Mouse (Mus musculus) testis, postnatal 10 days (tissue): ENCODE measurements around the gene Dlg2.

Experiments
- DNase-seq: peaks from one replicate; pipeline ENCODE4 v3.0.0; 2021; ENCODE audit warnings: low spot score

Gene Dlg2

DNA sequence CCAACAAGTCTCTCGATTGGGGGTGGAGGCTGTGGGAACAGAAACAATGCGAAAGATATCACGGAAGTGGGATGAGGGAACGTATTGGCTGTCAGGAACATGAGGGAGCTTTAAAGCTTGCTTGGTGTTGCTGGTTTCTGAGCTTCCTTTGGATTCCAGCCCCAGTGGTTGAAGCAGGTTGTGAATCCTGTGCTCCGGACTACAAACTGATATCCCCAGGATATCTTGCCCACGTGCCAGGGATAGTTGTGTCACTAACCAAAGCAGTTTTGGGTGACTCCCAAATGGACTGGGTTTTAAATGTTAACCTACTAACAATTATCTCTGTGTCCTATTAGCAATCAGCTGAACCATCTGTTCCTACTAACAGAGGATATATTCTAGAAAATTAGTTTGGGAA lies 1099.7 kb downstream of the Dlg2 start:
- no peak for DNase-seq

DNA sequence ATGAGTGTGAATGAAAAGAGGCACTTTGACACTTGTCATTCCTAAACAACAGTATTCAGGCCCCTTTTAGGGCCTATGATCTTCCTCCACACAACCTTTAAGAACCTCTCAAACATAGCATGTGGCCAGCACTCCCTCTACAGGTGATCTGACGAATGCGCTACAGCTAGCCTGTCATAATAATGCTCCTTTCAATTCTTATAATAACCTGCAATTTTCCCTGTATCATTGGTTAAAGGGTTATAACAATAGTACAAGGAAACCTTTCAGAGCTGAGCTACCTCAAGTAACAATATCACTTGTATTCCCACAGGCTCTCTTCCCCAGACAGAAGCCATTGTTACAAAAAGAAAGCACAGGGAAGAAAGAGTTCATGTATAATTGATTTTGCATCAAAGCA lies 1105.7 kb downstream of the Dlg2 start:
- no peak for DNase-seq

DNA sequence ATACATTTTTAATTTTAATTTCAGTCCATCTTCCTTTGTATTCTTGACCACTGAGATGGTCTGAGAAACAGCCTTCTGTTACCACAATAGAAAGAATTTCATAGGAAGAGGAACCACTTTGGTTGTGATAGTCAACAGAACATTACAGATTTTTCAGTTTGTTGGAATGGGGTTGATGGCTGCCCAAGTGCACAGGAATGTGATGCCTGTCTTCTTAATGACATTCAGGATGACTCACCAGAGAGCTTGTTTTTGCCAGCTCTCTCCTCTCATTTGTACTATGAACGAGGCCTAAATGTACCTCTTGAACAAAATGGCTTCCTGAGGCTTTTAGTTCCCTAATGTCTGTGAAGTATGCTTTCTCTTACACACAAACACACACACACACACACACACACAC lies 1107.1 kb downstream of the Dlg2 start:
- DNase-seq: no peak

GRCm38 (mm10) chr7:91591261-91592170 lies 1115.0 kb downstream of the Dlg2 start:
- no peak for DNase-seq

- DNase-seq: no peak
These were observed 1122.1 kb downstream of the Dlg2 start for GRCm38 (mm10) chr7:91598549-91598948.

GRCm38 (mm10) chr7:91601307-91601706 lies 1124.8 kb downstream of the Dlg2 start:
- DNase-seq: no peak

DNA sequence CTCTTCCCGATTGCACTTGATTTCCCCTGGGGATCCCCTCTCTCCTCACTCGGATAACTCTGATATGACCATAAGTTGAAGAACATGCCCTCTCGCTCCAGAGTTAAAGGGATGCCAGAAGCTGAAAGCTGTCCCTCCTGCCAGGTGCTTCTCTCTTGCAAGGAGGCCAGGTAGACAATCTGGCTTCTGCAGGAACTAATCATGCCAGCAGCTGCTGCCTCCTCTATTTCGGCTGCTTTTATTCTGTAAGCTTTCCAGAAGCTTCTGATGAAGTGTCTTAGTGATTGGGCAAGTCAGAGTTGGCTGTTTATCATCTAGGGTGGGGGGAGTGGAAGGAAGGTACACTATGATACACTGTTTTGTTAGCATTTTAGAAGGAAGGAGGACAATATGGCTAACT lies 1127.1 kb downstream of the Dlg2 start:
- no peak for DNase-seq

DNA sequence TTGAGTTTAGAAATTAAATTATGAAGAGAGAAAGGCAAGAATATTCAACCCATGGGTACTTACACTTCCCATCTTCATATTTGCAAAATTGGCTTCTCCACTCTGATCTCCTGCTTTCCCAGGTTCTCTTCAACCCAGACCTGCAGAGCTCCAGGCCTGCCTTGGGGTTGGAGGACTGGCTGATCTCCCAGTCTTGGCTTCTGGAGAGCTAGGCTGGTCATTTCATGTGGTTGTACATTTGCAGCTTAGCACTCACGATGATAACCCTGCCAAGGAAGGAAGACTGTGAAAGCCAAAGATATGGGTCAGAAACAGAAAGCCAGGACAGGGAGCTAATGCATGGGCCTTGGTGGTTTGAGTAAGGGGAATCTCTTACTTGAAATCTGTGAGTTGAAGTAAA lies 1176.6 kb downstream of the Dlg2 start:
- no peak for DNase-seq

- no peak for DNase-seq
These were observed 1183.0 kb downstream of the Dlg2 start for GRCm38 (mm10) chr7:91659498-91659897.

DNA sequence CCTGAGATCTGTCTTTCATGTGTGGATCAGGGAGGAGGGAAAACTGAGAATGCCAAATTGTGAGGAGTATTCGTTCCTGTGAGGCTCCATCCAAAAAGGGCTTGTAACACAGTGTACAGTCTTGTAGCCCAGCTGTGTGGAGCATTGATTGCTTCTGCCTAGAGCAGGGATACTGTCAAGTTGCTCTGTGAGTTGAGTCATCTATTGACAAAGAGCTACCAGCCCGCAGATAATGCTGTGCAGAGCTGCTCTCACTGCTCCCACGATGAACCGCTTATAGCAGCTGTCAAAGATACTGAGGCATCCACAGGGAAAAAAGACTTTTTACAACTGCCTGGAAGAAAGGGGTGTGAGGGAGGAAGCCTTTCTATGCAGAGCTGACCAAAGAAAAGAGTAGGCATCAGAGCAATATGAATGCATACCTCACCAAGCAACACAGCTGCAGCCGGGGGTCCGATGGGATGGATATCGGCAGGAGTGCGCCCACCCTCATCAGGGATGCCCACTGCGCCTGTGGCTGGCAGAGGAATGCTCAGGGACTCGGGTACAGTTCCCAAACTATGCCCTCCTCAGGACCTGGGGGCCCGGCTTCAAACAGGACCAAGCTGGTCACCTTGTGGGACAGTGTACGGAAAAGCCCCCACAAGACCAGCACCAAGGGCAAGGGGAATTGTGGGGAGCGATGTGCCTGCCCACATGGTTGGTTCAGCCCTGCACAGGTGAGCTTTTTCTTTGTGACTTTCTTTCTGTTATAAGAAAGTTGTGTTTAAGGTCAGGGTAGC lies 1196.0 kb downstream of the Dlg2 start:
- DNase-seq: no peak

- no peak for DNase-seq
These were observed 1197.9 kb downstream of the Dlg2 start for GRCm38 (mm10) chr7:91674401-91674800.

DNA sequence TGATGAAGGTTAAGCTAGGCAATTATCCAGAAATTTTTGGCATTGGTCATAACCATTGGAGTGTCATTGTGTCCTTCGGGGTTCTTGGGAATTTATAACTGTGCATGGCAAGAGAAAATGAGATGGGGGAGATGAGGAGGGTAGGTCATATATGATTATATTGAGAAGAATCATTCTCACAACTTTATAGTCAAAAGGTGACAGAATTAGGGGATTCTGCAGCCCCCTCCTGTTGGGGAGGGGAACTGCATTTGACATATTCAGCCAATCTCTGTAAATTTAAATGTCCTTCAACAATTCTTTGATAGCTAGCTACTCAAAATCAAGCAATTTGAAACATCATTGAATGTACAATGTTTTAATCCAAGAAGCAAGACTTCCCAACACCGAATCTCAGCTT lies 1201.5 kb downstream of the Dlg2 start:
- no peak for DNase-seq

- DNase-seq: no peak
These were observed 1211.5 kb downstream of the Dlg2 start for GRCm38 (mm10) chr7:91687930-91688329.

- no peak for DNase-seq
These were observed 1213.4 kb downstream of the Dlg2 start for GRCm38 (mm10) chr7:91689829-91690228.

DNA sequence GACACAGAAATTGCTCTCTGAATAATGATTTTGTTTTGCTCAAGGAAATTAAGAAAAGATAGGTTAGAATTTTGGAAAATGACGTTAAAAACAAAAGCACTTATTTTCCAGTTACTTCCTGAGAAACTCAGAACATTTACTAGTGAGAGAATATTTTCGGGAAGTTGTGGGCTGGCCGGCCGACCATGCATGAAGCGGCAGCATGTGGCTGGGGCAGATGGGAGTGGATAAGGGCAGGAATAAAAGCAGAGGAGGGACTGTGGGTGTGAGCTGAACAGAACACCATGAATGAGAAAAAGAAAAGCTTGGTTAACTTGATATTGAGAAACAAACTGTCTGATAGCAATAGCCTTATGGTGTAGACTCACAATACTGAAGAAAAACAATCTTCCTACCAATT lies 1233.4 kb downstream of the Dlg2 start:
- DNase-seq: no peak

DNA sequence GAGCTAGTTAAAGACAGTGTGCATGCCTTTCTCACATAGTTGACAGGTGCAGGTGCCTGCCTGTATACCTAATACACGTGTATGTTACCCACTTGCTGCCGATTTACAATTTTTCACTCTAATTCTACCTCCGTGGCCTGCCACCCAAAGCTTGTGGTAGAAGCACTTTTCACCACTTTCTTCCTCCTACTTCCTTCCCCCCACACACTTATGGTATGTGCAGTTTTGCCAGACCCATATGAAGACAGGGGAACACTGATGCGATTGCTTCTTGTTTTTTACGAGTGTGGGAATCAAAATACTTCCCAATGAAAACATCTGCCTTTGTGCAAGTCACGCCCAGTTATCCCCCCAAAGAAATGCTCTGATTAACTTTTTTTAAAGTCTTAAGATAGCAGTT lies 1234.7 kb downstream of the Dlg2 start:
- DNase-seq: no peak

DNA sequence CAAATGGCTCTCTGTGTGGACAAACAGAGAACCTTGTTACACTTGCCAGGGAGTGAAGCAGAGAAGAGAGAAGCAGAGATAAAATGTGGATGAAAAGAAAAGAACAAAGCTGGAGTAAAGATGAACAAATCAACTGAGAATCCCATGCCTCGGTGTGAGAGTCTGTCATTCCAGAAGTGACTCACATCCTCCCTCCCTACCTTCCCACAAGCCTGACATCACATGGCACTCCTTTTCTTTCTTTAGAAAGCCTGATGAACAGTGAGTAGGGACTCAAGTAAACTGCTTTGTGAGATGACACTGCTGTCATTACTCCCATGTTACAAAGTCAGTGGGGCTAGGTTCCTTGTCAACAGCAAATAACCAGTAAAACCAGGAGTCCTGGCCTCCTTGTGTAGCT lies 1239.3 kb downstream of the Dlg2 start:
- no peak for DNase-seq

DNA sequence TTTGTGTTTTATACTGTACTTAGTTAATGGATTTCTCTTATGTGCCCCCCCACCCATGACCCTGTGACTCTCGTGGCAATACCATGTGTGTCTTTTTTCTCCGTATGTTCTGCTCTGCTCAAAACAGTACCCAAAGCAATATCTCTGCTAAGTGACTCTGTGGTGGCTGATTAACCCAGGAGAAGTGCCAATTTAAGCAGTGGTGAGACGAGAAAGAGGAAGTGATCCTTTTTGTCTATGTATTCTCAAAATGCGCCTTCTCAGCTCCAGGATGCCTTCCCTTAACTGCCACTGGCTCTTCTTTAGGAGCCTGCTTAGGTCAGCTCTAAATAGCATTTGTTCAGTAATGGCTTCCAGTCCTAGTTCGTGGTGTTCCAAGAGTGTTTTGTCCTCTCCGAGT lies 1240.2 kb downstream of the Dlg2 start:
- no peak for DNase-seq

DNA sequence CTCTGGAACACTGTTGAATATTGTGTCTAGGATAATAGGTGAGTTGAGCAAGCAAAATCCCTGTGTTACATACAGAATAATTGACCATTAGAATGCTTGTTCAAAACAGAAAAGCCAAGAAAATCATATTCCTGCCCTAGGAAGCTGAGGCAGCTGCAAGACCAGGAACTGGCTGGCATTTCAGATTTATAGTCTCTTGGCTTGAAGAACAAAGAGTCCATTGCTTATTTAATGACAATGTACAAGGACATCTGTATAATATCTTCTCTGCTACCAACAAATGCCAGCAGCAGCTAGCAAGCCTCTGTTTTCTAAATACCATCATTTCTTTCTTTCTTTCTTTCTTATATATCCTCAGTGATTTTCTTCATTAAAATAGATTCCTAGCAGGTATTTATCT lies 1243.8 kb downstream of the Dlg2 start:
- DNase-seq: no peak

- no peak for DNase-seq
These were observed 1247.9 kb downstream of the Dlg2 start for GRCm38 (mm10) chr7:91724397-91724796.

DNA sequence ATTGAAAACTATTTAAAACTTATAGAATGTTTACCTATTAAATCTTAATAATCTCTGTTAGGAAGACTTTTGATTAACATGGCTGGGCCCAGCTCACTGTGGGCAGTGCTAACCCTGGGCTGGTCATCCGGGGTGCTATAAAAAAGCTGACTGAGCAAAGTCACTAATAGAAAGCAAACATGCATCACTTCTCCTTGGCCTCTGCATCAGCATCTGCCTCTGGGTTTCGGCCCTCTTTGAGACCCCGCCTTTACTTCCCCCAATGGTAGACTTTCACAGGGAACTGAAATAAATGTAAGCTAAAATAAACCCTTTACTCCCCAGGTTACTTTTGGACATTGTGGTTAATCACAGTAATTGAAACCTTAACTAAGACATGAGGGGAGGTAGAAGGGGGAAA lies 1264.3 kb downstream of the Dlg2 start:
- no peak for DNase-seq

DNA sequence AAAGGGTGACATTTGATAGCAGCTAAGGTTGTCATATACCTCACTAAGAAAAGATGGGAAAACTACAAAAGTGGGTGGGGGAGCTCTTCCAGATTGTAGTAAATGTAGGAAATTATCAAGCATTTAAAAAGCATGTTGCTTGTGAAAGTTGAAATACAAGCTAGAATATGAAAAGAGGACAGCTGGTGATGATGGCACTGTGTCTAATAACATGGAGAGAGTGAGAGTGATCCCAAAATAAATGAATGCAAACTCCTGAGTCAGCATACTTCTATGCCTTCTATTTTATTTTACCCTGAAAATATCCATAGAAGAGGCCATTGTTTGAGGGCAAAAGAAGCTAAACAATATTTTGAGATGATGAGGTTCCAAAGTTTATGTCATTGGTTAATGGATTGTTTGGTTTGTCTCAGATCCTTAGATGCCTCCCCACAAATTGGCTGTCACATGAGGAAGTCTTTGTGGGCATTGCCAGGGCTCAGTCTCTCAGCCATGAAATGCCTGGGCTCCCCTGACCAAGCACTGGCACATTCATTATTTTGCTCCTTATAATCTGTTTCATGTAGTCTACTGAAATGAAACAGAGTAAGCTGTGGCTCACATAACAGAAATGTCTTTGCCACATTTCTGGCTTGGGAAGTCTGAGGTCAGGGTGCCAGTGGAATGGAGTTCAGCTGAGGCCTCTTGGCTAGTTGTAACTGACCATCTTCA lies 1276.8 kb downstream of the Dlg2 start:
- DNase-seq: no peak

- DNase-seq: no peak
These were observed 1291.2 kb downstream of the Dlg2 start for GRCm38 (mm10) chr7:91767648-91768047.
